Mouse (Mus musculus): ENCODE results near the gene Rps6ka1.

Gene Rps6ka1

GRCm38 (mm10) chr4:133825731-133826130 is 61.9 kb downstream of the Rps6ka1 start:
- DNase-seq (ENCODE audit: extremely low read depth, low read depth) = no peak

GRCm38 (mm10) chr4:133820806-133821560 is 66.6 kb downstream of the Rps6ka1 start:
- no peak for DNase-seq (ENCODE audit: extremely low read depth, low read depth)

GRCm38 (mm10) chr4:133820166-133820565 is 67.4 kb downstream of the Rps6ka1 start:
- DNase-seq (ENCODE audit: extremely low read depth, low read depth) = no peak

GRCm38 (mm10) chr4:133817356-133817755 is 70.2 kb downstream of the Rps6ka1 start:
- DNase-seq (ENCODE audit: extremely low read depth, low read depth) = no peak

- no peak for DNase-seq (ENCODE audit: extremely low read depth, low read depth)
Observed at GRCm38 (mm10) chr4:133816504-133816875, 71.1 kb downstream of the Rps6ka1 start.

GRCm38 (mm10) chr4:133815635-133816503 is 71.7 kb downstream of the Rps6ka1 start:
- no peak for DNase-seq (ENCODE audit: extremely low read depth, low read depth)

GRCm38 (mm10) chr4:133814804-133815515 is 72.6 kb downstream of the Rps6ka1 start:
- no peak for DNase-seq (ENCODE audit: extremely low read depth, low read depth)

GRCm38 (mm10) chr4:133813992-133814803 is 73.4 kb downstream of the Rps6ka1 start:
- DNase-seq (ENCODE audit: extremely low read depth, low read depth) = peak; percentile 71

- peak; percentile 83 for DNase-seq (ENCODE audit: extremely low read depth, low read depth)
Observed at GRCm38 (mm10) chr4:133813174-133813991, 74.2 kb downstream of the Rps6ka1 start.

GRCm38 (mm10) chr4:133804401-133805263 is 83.0 kb downstream of the Rps6ka1 start:
- peak; percentile 71 for DNase-seq (ENCODE audit: extremely low read depth, low read depth)

- no peak for DNase-seq (ENCODE audit: extremely low read depth, low read depth)
Observed at GRCm38 (mm10) chr4:133800589-133800988, 87.0 kb downstream of the Rps6ka1 start.
